Mouse (Mus musculus): ENCODE measurements around the gene Sstr3.

- TF ChIP-seq CTCF (IDR thresholded peaks at IDR 0.05) (no peak), EP300 (IDR thresholded peaks at IDR 0.05) (no peak)
These were observed 57.4 kb downstream of the Sstr3 start for GRCm38 (mm10) chr15:78487066-78487465.
